Mouse (Mus musculus): ENCODE results near the gene Mcm7. TPM values are rescaled to one million over a fixed set of nuclear protein-coding genes. Genes with fewer than 3 reads are reported as not detected.
A peak's percentile ranks its signal among the peaks of the same experiment; 100 is the strongest.
"Not testable (repeated sequence)": the region's sequence is repeated elsewhere in the genome, so short reads cannot be mapped to it uniquely, and the experiment has no call there.

The Mcm7 gene
- 79.1 and 85.3 TPM in 2 replicates for polyA plus RNA-seq (2011; ENCODE audit: insufficient read length, low read depth, missing spikeins)

- no peak for TF ChIP-seq CTCF (IDR thresholded peaks at IDR 0.05; ENCODE audit: borderline replicate concordance, insufficient read depth, low read length)
- peak; percentile 62 for TF ChIP-seq POLR2A (IDR thresholded peaks at IDR 0.05; ENCODE audit: low read depth, low read length)
- H3K4me1 ChIP-seq (ENCODE audit: control insufficient read depth, insufficient read depth, low read length), result no peaks in the 10 kb centered on the region
- H3K27ac ChIP-seq (ENCODE audit: insufficient read depth, low read length), result peak within 1 kb of the TSS; percentile 91
Observed at GRCm38 (mm10) chr5:138171695-138172491, at the start of gene Mcm7, which contains the start of gene Ap4m1. Gene Mcm7, minus strand, starts transcription at chr5:138172422. Gene Ap4m1, plus strand, starts transcription at chr5:138172002.

GRCm38 (mm10) chr5:138219864-138220263, 47.6 kb upstream of the Mcm7 start:
- H3K4me3 ChIP-seq (ENCODE audit: insufficient read depth, low read length), result no peak overlapping the region
- H3K4me1 ChIP-seq (ENCODE audit: control insufficient read depth, insufficient read depth, low read length), result no peaks in the 10 kb centered on the region
- TF ChIP-seq POLR2A (IDR thresholded peaks at IDR 0.05; ENCODE audit: low read depth, low read length), result no peak
- no peak for TF ChIP-seq CTCF (IDR thresholded peaks at IDR 0.05; ENCODE audit: borderline replicate concordance, insufficient read depth, low read length)
- H3K27ac ChIP-seq (ENCODE audit: insufficient read depth, low read length), result no peak overlapping the region

More at GRCm38 (mm10) chr5:138171695-138172491, at the start of gene Mcm7, which contains the start of gene Ap4m1:
- H3K4me3 ChIP-seq (ENCODE audit: insufficient read depth, low read length), result peak within 1 kb of the TSS; percentile 94

- H3K4me3 ChIP-seq (ENCODE audit: insufficient read depth, low read length); H3K27ac ChIP-seq (ENCODE audit: insufficient read depth, low read length); H3K4me1 ChIP-seq (ENCODE audit: control insufficient read depth, insufficient read depth, low read length): not testable (repeated sequence)
Observed at GRCm38 (mm10) chr5:138216632-138217031, 44.4 kb upstream of the Mcm7 start.

GRCm38 (mm10) chr5:138207873-138208272, 35.7 kb upstream of the Mcm7 start:
- TF ChIP-seq POLR2A (IDR thresholded peaks at IDR 0.05; ENCODE audit: low read depth, low read length) (no peak), CTCF (IDR thresholded peaks at IDR 0.05; ENCODE audit: borderline replicate concordance, insufficient read depth, low read length) (no peak)
- no peak overlapping the region for H3K4me3 ChIP-seq (ENCODE audit: insufficient read depth, low read length)
- no peak overlapping the region for H3K27ac ChIP-seq (ENCODE audit: insufficient read depth, low read length)
- H3K4me1 ChIP-seq (ENCODE audit: control insufficient read depth, insufficient read depth, low read length), result no peaks in the 10 kb centered on the region

DNA sequence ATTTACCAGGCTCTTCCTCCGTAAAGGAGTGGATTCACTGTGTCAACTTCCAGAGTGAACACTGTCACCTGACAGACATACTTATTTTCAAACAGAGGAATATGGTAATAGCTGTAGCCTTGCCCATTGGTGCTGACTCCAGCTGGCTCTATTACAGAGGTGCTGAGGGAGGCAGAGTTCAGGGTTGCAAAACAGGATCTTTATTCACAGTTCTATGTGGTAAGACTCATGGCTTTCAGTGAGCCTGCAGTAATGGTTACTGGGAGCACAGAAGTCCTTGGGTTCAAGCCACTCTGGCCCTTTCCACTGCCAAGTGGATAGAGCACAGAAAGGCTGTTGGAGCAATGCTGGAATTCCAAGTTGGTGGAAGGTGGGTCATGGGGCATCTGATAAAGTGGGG, 35.0 kb upstream of the Mcm7 start:
- Histone ChIP-seq H3K4me3 (ENCODE audit: insufficient read depth, low read length) (no peak overlapping the region), H3K27ac (ENCODE audit: insufficient read depth, low read length) (no peak overlapping the region)
- TF ChIP-seq CTCF (IDR thresholded peaks at IDR 0.05; ENCODE audit: borderline replicate concordance, insufficient read depth, low read length) (no peak), POLR2A (IDR thresholded peaks at IDR 0.05; ENCODE audit: low read depth, low read length) (no peak)

GRCm38 (mm10) chr5:138202086-138202485, 29.9 kb upstream of the Mcm7 start:
- Histone ChIP-seq H3K4me1 (ENCODE audit: control insufficient read depth, insufficient read depth, low read length) (no peaks in the 10 kb centered on the region), H3K27ac (ENCODE audit: insufficient read depth, low read length) (no peak overlapping the region), H3K4me3 (ENCODE audit: insufficient read depth, low read length) (no peak overlapping the region)
- TF ChIP-seq POLR2A (IDR thresholded peaks at IDR 0.05; ENCODE audit: low read depth, low read length) (no peak), CTCF (IDR thresholded peaks at IDR 0.05; ENCODE audit: borderline replicate concordance, insufficient read depth, low read length) (no peak)

More for the DNA sequence above, 35.0 kb upstream of the Mcm7 start:
- H3K4me1 ChIP-seq (ENCODE audit: control insufficient read depth, insufficient read depth, low read length), result no peaks in the 10 kb centered on the region

GRCm38 (mm10) chr5:138199576-138199975, 27.4 kb upstream of the Mcm7 start:
- Histone ChIP-seq H3K4me3 (ENCODE audit: insufficient read depth, low read length) (no peak overlapping the region), H3K27ac (ENCODE audit: insufficient read depth, low read length) (no peak overlapping the region), H3K4me1 (ENCODE audit: control insufficient read depth, insufficient read depth, low read length) (no peaks in the 10 kb centered on the region)
- no peak for TF ChIP-seq CTCF (IDR thresholded peaks at IDR 0.05; ENCODE audit: borderline replicate concordance, insufficient read depth, low read length)
- no peak for TF ChIP-seq POLR2A (IDR thresholded peaks at IDR 0.05; ENCODE audit: low read depth, low read length)

GRCm38 (mm10) chr5:138195463-138195862, 23.2 kb upstream of the Mcm7 start:
- no peak for TF ChIP-seq CTCF (IDR thresholded peaks at IDR 0.05; ENCODE audit: borderline replicate concordance, insufficient read depth, low read length)
- TF ChIP-seq POLR2A (IDR thresholded peaks at IDR 0.05; ENCODE audit: low read depth, low read length), result no peak
- Histone ChIP-seq H3K4me1 (ENCODE audit: control insufficient read depth, insufficient read depth, low read length) (no peaks in the 10 kb centered on the region), H3K4me3 (ENCODE audit: insufficient read depth, low read length) (peak overlapping the region; percentile 49; the same call in 1 of the 2 replicates), H3K27ac (ENCODE audit: insufficient read depth, low read length) (no peak overlapping the region)

DNA sequence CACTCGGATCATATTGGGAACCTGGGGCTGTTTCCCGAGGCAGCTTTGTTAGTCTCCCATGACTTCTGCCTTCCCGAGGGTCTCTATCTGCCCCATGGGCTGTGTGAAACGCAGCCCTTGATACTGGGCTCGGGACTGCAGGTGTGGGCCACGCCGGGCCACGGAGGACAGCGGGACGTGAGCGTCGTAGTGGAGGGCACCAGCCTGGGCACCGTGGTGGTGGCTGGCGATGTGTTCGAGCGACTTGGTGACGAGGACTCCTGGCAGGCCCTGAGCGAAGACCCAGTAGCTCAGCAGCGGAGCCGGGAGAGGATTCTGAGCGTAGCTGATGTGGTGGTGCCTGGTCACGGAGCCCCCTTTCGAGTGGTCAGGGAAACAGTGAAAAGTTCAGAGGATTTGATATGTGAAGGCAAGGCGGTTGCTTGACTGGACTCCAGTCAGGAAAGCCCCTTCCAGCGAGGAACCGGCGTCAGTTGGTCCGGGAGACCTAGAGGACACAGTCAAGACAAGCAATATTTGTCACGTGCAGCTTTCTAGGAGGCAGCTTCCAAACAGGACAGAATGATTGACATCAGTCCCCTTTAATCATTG, 22.6 kb upstream of the Mcm7 start:
- TF ChIP-seq POLR2A (IDR thresholded peaks at IDR 0.05; ENCODE audit: low read depth, low read length) (0 out of 2 replicates have a peak, but pooled peaks have one; percentile 41), CTCF (IDR thresholded peaks at IDR 0.05; ENCODE audit: borderline replicate concordance, insufficient read depth, low read length) (no peak)
- H3K27ac ChIP-seq (ENCODE audit: insufficient read depth, low read length), result peak overlapping the region; percentile 6; the same call in 1 of the 2 replicates
- H3K4me3 ChIP-seq (ENCODE audit: insufficient read depth, low read length), result peak overlapping the region; percentile 49
- no peaks in the 10 kb centered on the region for H3K4me1 ChIP-seq (ENCODE audit: control insufficient read depth, insufficient read depth, low read length)
